ENCODE assay signal across 11 mouse cellular contexts in genomic region chr3:79867121-79867709, GRCm38 (mm10). TPM values are rescaled to one million over a fixed set of nuclear protein-coding genes. Genes with fewer than 3 reads are reported as not detected.
A peak's percentile ranks its signal among the peaks of the same experiment; 100 is the strongest.
DNase-seq lines count a peak whose midpoint lies in the region; ATAC-seq lines count a peak whose summit lies in the region.
"Had no signal": no experiment of that assay in that cellular context is flagged by ENCODE, and none has a peak within 500 bp of the region (broad histone marks: within the 10 kb centered on the region; RNA-seq: fewer than 3 reads in every experiment).

No protein-coding gene starts in this region.

- peak; percentile 66 for ATAC-seq in forebrain, embryonic 11.5 days (replicated peaks; ENCODE audit: low FRiP score)
- no peak for ATAC-seq in CD4-positive, CD25-positive, alpha-beta regulatory T cell, adult 4 months

- H3K4me2 ChIP-seq in forebrain, embryonic 11.5 days (ENCODE audit: low read depth, low read length, severe bottlenecking), result no peak overlapping the region
- H3K4me2 ChIP-seq: liver, embryonic 15.5 days had no signal

- H3K27me3 ChIP-seq in forebrain, embryonic 11.5 days (ENCODE audit: control insufficient read depth, insufficient read depth, low read length), result no peaks in the 10 kb centered on the region
- no peaks in the 10 kb centered on the region for H3K27me3 ChIP-seq in forebrain, embryonic 10.5 days (ENCODE audit: poor library complexity, severe bottlenecking)
- H3K27me3 ChIP-seq: liver, embryonic 15.5 days had no signal

- no peaks in the 10 kb centered on the region for H3K4me1 ChIP-seq in forebrain, embryonic 11.5 days (replicated peaks; ENCODE audit: control insufficient read depth, insufficient read depth, low read length)
- 0 out of 2 replicates have a peak, but pooled peaks cover 4% of the 10 kb centered on the region for H3K4me1 ChIP-seq in forebrain, embryonic 10.5 days
- H3K4me1 ChIP-seq: liver, embryonic 15.5 days had no signal

- no peak overlapping the region for H3K27ac ChIP-seq in forebrain, embryonic 11.5 days (ENCODE audit: low read depth, low read length)
- no peak overlapping the region for H3K27ac ChIP-seq in forebrain, embryonic 10.5 days
- H3K27ac ChIP-seq: liver, embryonic 15.5 days had no signal

- DNase-seq in forebrain, embryonic 11.5 days (ENCODE audit: low spot score), result no peak
- DNase-seq in forebrain, embryonic 10.5 days (ENCODE audit: extremely low spot score, low spot score), result no peak
- DNase-seq in retina, postnatal 1 day, result peak; percentile 61
- DNase-seq in retina, embryonic 14.5 days (ENCODE audit: low spot score), result no peak
- DNase-seq in left cerebral cortex, postnatal 14 days (ENCODE audit: low spot score in 2 of 2), result peak; percentile 55 to 64
- DNase-seq in telencephalon, adult 2 months (ENCODE audit: low read depth, low spot score), result peak; percentile 92
- DNase-seq in gastrocnemius, postnatal 25 days, result no peak
- DNase-seq: heart, postnatal 10 days; kidney, adult 8-10 months had no signal

- H3K9me3 ChIP-seq in forebrain, embryonic 11.5 days (ENCODE audit: control insufficient read depth, low read length), result no peaks in the 10 kb centered on the region
- no peaks in the 10 kb centered on the region for H3K9me3 ChIP-seq in forebrain, embryonic 10.5 days
- H3K9me3 ChIP-seq: liver, embryonic 15.5 days had no signal

- intact Hi-C loops in left cerebral cortex, postnatal 14 days (cut with DNase I), result no loop called here

- H3K9ac ChIP-seq in forebrain, embryonic 11.5 days (ENCODE audit: low read length), result no peak overlapping the region
- H3K9ac ChIP-seq: liver, embryonic 15.5 days had no signal

- 35% methylated on average over 1 of the region's 1 CpGs for WGBS in forebrain, embryonic 11.5 days
- 66% methylated on average over 1 of the region's 1 CpGs for WGBS in forebrain, embryonic 10.5 days

- H3K4me3 ChIP-seq in forebrain, embryonic 11.5 days (ENCODE audit: low read depth, low read length), result no peak overlapping the region
- no peak overlapping the region for H3K4me3 ChIP-seq in forebrain, embryonic 10.5 days
- H3K4me3 ChIP-seq: liver, embryonic 15.5 days had no signal

- no peaks in the 10 kb centered on the region for H3K36me3 ChIP-seq in forebrain, embryonic 11.5 days (ENCODE audit: control insufficient read depth, insufficient read depth, low read length)
- H3K36me3 ChIP-seq in forebrain, embryonic 10.5 days (replicated peaks), result no peaks in the 10 kb centered on the region
- H3K36me3 ChIP-seq: liver, embryonic 15.5 days had no signal

RNA-seq across cellular contexts. Expression of gene Tmem144, which starts 14.6 kb away (rescaled TPM):
- polyA plus RNA-seq in forebrain, embryonic 11.5 days (2014; fragmentation: Nextera tagmentation; extraction: Ambion mirVana), result 3.5 and 4.2 TPM in 2 replicates
- polyA plus RNA-seq in forebrain, embryonic 10.5 days (2016; fragmentation: Nextera tagmentation; extraction: Ambion mirVana), result 3.7 and 4.1 TPM in 2 replicates
- total RNA-seq in left cerebral cortex, postnatal 14 days (2021), result 10 to 100 TPM in 1 of 2 experiments, 1 to 10 TPM in 1; 8.9 to 11.8 TPM
- polyA plus RNA-seq in CD4-positive, CD25-positive, alpha-beta regulatory T cell, adult 4 months (2017; shearing (Covaris generic)), result not detected
- total RNA-seq in gastrocnemius, postnatal 25 days (2021), result 1 to 10 TPM; 1.3 to 3.4 TPM

RNA-seq across cellular contexts. Expression of gene Fam198b, which starts 17.1 kb away (rescaled TPM):
- 1.1 and 1.7 TPM in 2 replicates for polyA plus RNA-seq in forebrain, embryonic 11.5 days (2014; fragmentation: Nextera tagmentation; extraction: Ambion mirVana)
- 0.91 and 2.1 TPM in 2 replicates for polyA plus RNA-seq in forebrain, embryonic 10.5 days (2016; fragmentation: Nextera tagmentation; extraction: Ambion mirVana)
- 10 to 100 TPM; 13.8 to 16.4 TPM for total RNA-seq in left cerebral cortex, postnatal 14 days (2021)
- polyA plus RNA-seq in CD4-positive, CD25-positive, alpha-beta regulatory T cell, adult 4 months (2017; shearing (Covaris generic)), result not detected
- total RNA-seq in gastrocnemius, postnatal 25 days (2021), result 10 to 100 TPM; 10.2 to 13.3 TPM

Comparison
In these comparisons a context has a peak if more than half of its experiments do, and no peak if none do; other contexts are left out.
1. DNase-seq: peak in retina, postnatal 1 day (single experiment), left cerebral cortex, postnatal 14 days (2 of 2) and telencephalon, adult 2 months (single experiment); none in forebrain, embryonic 11.5 days (single experiment), forebrain, embryonic 10.5 days (single experiment), retina, embryonic 14.5 days (single experiment) and gastrocnemius, postnatal 25 days (single experiment).